Mouse (Mus musculus) liver, adult 2 months (tissue): ENCODE results near the gene Adrb1.

Experiments used
- CTCF ChIP-seq: fragments of 200-500 bp; IDR thresholded peaks from 2 replicates; pipeline ENCODE4 v1.5.1; 2011; ENCODE audit warnings: low read depth, low read length, control low read depth
- POLR2A ChIP-seq: fragments of 200-500 bp; IDR thresholded peaks from 2 replicates; pipeline ENCODE4 v1.6.1; 2011; ENCODE audit warnings: low read length, control low read depth; ENCODE audit not compliant: insufficient read depth; ENCODE audit errors: extremely low read depth

DNA sequence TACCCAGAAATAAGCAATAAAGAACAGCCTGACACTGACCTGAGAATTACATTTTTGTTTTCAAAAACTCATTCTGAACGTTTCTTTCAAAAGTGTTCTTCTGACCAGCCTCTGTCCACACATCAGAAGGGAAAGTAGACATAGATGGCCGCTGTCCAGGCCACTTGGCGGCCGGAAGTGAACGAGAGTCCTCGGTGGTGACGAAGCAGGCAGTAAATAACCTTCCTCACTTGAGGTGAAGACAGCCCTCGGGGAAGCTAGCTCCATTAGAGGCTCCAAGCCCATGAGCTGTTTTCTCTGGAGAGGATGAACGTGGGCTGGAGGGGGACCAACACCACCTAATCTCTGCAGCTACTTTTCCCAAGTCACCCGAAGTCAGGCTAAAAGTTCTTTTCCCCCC lies 21.2 kb upstream of the Adrb1 start:
- no peak for TF ChIP-seq POLR2A
- TF ChIP-seq CTCF = no peak
